Mouse (Mus musculus) B cell, adult 62 days (primary cell): ENCODE measurements around the gene Taf1. TPM values are rescaled to one million over a fixed set of nuclear protein-coding genes. Genes with fewer than 3 reads are reported as not detected.

Experiments
- total RNA-seq: library from RNA; stranded (reverse); gene quantifications from 4 replicates; pipeline ENCODE4 v1.2.4, GENCODE M21; 2023

The Taf1 gene
- total RNA-seq, result 48.6 to 52.5 TPM (median 49.2 TPM) in 4 replicates

DNA sequence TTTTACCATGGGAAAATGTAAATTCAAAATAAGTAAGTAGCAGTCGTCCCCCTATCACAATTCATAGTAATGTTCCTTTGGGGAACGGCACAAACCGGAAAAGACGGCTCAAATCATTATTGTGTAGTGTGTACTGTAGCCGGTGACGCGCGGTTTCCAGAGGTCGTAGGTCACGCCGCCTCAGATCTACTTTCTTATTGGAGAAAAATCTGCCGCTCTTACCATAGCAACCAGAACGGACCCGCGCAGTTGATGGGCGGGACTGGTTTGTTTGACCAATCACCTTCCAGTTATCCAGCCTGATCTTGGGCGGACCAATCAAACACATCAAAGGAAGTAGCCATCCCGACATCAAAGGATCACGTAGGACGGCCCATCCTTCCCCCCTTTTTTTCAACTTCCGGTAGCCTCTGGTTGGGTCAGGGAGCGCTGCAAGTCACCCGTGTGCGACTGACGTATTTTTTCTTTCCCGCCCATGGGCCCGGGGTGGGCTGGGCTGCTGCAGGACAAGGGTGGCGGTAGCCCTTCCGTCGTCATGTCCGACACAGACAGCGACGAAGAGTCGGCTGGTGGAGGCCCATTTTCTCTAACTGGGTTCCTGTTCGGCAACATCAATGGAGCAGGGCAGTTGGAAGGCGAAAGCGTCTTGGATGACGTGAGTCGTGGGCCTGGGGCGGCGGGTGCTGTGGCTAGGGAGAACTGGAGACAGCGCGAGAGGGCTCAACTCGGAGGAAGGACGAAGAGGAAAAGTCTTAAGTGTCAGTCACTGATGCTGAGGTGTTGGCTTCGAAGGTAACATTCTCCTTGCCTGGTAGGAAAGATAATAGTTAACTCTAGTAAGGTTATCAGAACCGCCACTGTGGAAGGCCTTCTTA, at the start of gene Taf1:
Taf1 (plus strand) TSS at position 388 of the 875 bp plus-strand sequence.

DNA sequence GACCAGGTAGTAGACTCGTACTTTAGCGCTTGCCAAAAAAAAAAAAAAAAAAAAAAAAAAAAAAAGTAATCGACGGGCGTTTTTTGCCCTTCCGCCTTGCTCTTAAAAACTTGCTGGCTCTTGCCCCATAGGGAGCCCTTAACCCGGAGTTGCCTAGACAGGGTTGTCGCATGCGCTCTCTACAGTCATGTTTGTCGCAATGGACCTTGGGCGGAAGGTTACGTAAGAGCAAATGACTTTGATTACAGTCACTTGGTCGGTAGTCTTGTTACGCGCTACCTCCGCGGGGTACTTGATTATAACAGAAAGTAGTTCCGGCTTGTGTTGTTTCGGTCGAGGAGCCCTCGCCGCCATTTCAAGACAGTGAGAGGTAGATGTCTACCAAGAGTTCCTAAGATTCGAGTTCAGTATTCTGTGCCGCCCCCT, 107.2 kb downstream of the Taf1 start, which contains the start of gene Ogt:
Ogt (plus strand) TSS at position 320 of the 426 bp plus-strand sequence.

Other genes starting within 250 kb of the Taf1 start
- 0.48 to 1.6 TPM (median 0.58 TPM) in 3 of 4 replicates, not detected in the other for gene Nlgn3, start 233.6 kb upstream of the Taf1 start, total RNA-seq
- not detected in 4 replicates for gene Gjb1, start 156.4 kb upstream of the Taf1 start, total RNA-seq
- gene Zmym3, start 111.9 kb upstream of the Taf1 start, total RNA-seq, result 35.5 to 39.5 TPM (median 38.5 TPM) in 4 replicates
- 210 to 256 TPM (median 212 TPM) in 4 replicates for gene Nono, start 103.4 kb upstream of the Taf1 start, total RNA-seq
- gene Itgb1bp2, start 83.6 kb upstream of the Taf1 start, total RNA-seq, result 0.60 to 2.4 TPM (median 1.6 TPM) in 4 replicates
- 192 to 212 TPM (median 201 TPM) in 4 replicates for gene Ogt, start 107.3 kb downstream of the Taf1 start, total RNA-seq
- 0.54 to 0.94 TPM (median 0.61 TPM) in 4 replicates for gene Cxcr3, start 201.5 kb downstream of the Taf1 start, total RNA-seq